Mouse (Mus musculus) bone marrow macrophage, adult 2 months (primary cell): ENCODE data around the gene D130043K22Rik.

Experiments used
- CTCF ChIP-seq: IDR thresholded peaks from 2 replicates; pipeline ENCODE4 v1.5.1; 2012; ENCODE audit warnings: low read depth, mild to moderate bottlenecking, low read length, moderate library complexity
- POLR2A ChIP-seq: IDR thresholded peaks from 2 replicates; pipeline ENCODE4 v1.6.1; 2012; ENCODE audit warnings: mild to moderate bottlenecking, low read depth, low read length, borderline replicate concordance

DNA sequence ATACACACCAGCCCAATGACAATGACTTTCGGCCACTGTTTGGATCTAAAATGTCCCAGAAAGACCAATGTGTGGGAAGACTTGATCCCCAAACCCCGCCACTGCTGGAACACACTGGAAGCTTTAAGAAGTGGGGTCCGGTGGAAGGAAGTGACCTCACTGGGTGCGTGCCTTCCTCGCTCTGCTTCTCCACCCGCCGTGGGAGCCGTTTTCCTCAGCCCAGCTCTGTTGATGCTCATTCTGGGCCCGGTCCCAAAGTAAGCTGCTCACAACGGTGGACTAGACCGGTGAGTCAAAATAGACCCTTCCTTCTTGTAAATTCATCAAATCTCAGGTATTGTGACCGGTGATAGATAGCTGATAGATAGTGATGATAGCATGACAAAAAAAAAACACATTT lies 60.5 kb downstream of the D130043K22Rik start:
- TF ChIP-seq CTCF (no peak), POLR2A (no peak)
